Mouse (Mus musculus) myocyte (in vitro differentiated cells): ENCODE results near the gene Gstt4.

Experiments
- E2F4 ChIP-seq: IDR thresholded peaks from one replicate; pipeline ENCODE4 v1.6.1; 2011; ENCODE audit warnings: mild to moderate bottlenecking, control low read depth, moderate library complexity; ENCODE audit not compliant: insufficient read depth
- MAX ChIP-seq: IDR thresholded peaks from one replicate; pipeline ENCODE4 v1.6.1; 2011; ENCODE audit warnings: low read depth, mild to moderate bottlenecking, control low read depth
- MYOD1 ChIP-seq, 3 experiments: IDR thresholded peaks; one replicate each; pipeline ENCODE4 v1.6.1; 2011; ENCODE audit warnings: control low read depth in 2 of 3, low read depth in 2 of 3, mild to moderate bottlenecking in 2 of 3, moderate library complexity in 1 of 3; ENCODE audit not compliant: insufficient read length in 2 of 3, control insufficient read depth in 1 of 3
- MYOG ChIP-seq, 3 experiments: IDR thresholded peaks; one replicate each; pipeline ENCODE4 v1.6.1; 2011; ENCODE audit warnings: control low read depth in 2 of 3, low read depth in 2 of 3, mild to moderate bottlenecking in 2 of 3; ENCODE audit not compliant: insufficient read length in 2 of 3, control insufficient read depth in 1 of 3, insufficient read depth in 1 of 3
- POLR2A ChIP-seq: IDR thresholded peaks from one replicate; pipeline ENCODE4 v1.6.1; 2011; ENCODE audit warnings: low read depth, mild to moderate bottlenecking, control low read depth, moderate library complexity; ENCODE audit not compliant: insufficient read length
- POLR2AphosphoS2 ChIP-seq: IDR thresholded peaks from one replicate; pipeline ENCODE4 v1.6.1; 2011; ENCODE audit warnings: low read depth, control low read depth; ENCODE audit not compliant: insufficient read length
- SRF ChIP-seq: IDR thresholded peaks from one replicate; pipeline ENCODE4 v1.6.1; 2011; ENCODE audit warnings: low read depth; ENCODE audit not compliant: control insufficient read depth, insufficient read length
- TCF3 ChIP-seq: IDR thresholded peaks from one replicate; pipeline ENCODE4 v1.6.1; 2011; ENCODE audit warnings: low read depth, control low read depth; ENCODE audit not compliant: insufficient read length
- USF1 ChIP-seq: IDR thresholded peaks from one replicate; pipeline ENCODE4 v1.6.1; 2011; ENCODE audit warnings: low read depth, mild to moderate bottlenecking, control low read depth, moderate library complexity

DNA sequence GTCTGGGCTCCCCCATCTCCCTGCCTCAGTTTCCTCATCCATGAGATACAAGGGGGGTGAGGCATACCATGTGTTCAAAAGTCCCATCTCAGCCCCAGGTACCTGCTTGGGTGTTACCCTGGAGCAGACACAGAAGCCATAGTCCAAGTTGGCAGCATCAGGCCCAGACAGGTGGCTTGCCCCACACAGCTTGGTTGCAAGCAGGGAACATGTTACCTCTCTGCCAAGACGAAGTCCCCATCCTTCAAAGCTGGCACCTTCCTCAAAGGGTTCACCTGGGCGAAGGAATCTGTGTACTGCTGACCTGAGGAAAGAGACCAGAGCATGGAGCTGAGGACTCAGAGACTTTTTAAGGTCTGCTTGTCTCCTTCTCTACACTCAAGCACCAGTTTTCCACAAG lies 44.5 kb downstream of the Gstt4 start:
- TF ChIP-seq MAX (no peak), USF1 (no peak), POLR2A (no peak), SRF (no peak), POLR2AphosphoS2 (no peak), E2F4 (no peak), MYOD1 (IDR thresholded peaks at IDR 0.05; ENCODE audit: control insufficient read depth in 1 of 3, insufficient read length in 2 of 3, low read depth in 2 of 3) (no peak), MYOG (IDR thresholded peaks at IDR 0.05; ENCODE audit: control insufficient read depth in 1 of 3, insufficient read depth in 1 of 3, insufficient read length in 2 of 3, low read depth in 2 of 3) (no peak), TCF3 (no peak)
